Mouse (Mus musculus) forebrain, embryonic 12.5 days (tissue): ENCODE measurements around the gene Tgif1. TPM values are rescaled to one million over a fixed set of nuclear protein-coding genes. Genes with fewer than 3 reads are reported as not detected.
"Not testable (repeated sequence)": the region's sequence is repeated elsewhere in the genome, so short reads cannot be mapped to it uniquely, and the experiment has no call there.

Source experiments
- ATAC-seq: fragments of 200-750 bp; cut with Nextera tagmentation; 2 replicates; pipeline ENCODE4 v1.8.0; 2017; ENCODE audit warnings: moderate TSS enrichment; ENCODE audit not compliant: low FRiP score
- H3K27ac ChIP-seq: fragments of 300-500 bp; sonication (generic); 2 replicates; pipeline ENCODE4 v1.5.1; 2016; ENCODE audit warnings: mild to moderate bottlenecking
- H3K27me3 ChIP-seq: fragments of 300-500 bp; sonication (generic); 2 replicates; pipeline ENCODE4 v1.6.1; 2016; ENCODE audit warnings: mild to moderate bottlenecking
- H3K36me3 ChIP-seq: fragments of 300-500 bp; sonication (generic); replicated peaks from 2 replicates; pipeline ENCODE4 v1.6.1; 2016; ENCODE audit warnings: mild to moderate bottlenecking
- H3K4me1 ChIP-seq: fragments of 300-500 bp; sonication (generic); 2 replicates; pipeline ENCODE4 v1.6.1; 2016
- H3K4me2 ChIP-seq: fragments of 300-500 bp; sonication (generic); 2 replicates; pipeline ENCODE4 v1.6.1; 2016; ENCODE audit warnings: mild to moderate bottlenecking, moderate library complexity
- H3K4me3 ChIP-seq: fragments of 300-500 bp; sonication (generic); replicated peaks from 2 replicates; pipeline ENCODE4 v1.5.1; 2016; ENCODE audit warnings: mild to moderate bottlenecking
- H3K9ac ChIP-seq: fragments of 300-500 bp; sonication (generic); 2 replicates; pipeline ENCODE4 v1.6.1; 2016; ENCODE audit warnings: mild to moderate bottlenecking
- H3K9me3 ChIP-seq: fragments of 300-500 bp; sonication (generic); 2 replicates; pipeline ENCODE4 v1.6.1; 2016
- WGBS: fragments of 180-500 bp; shearing (Covaris S2); methylation state at CpG from one replicate; pipeline ENCODE4 v1.1.7; 2016; 5-methylcytosine and 5-hydroxymethylcytosine counted together
- polyA plus RNA-seq: library from polyadenylated mRNA; unstranded; fragments of >200 nt; fragmentation: Nextera tagmentation; extraction: Ambion mirVana; gene quantifications from 2 replicates; pipeline ENCODE4 v1.2.1, GENCODE M21; 2016

Gene Tgif1
- polyA plus RNA-seq, 1 experiment from 2014 or later = 52.6 TPM

DNA sequence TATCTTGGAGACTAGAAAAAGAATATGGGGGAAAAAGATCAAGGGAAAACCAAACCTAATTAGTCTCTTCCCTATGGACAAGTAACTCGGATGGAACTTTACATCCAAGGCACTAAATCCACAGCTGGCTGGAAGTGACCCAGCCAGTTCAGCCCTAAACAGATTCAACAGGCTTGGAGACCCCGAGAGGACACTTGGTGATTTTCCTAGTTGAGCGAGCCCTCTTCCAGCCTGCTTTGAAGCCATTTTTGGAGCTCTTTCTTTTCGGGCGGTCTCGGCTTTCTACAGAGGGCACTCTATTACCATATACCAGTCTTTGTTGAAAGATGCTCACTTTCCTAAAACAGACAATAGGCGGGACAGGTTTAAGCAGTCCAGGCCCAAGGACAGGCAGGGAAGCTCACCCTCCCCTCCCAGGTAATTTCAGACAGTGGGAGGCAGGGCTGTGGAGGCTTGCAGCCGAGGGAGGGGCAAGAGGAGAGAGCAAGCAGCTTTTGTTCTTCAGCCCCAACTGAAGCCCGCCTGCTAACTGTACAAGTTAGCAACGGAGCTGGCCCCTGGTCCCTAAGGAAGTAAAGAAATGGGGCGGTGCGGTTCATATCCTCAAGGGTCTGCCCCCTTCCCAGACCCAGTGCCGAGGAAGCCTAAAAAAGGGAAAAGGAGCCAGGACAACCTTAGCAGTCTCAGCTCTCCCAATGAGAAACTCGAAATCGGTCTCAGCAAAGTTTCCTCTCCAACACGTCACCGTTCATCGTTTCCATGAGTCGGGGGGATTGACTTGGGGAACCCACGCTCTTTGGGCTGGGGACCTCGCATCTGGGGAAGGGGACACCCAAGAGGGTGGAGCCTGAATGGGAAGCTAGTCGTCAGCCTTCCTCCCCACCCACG lies 4.6 kb downstream of the Tgif1 start:
- WGBS = under 1% methylated on average over 23 of the region's 23 CpGs
- H3K9me3 ChIP-seq = no peaks in the 10 kb centered on the region
- H3K9ac ChIP-seq = peak overlapping the region; percentile 75
- peaks cover 8% of the 10 kb centered on the region for H3K36me3 ChIP-seq
- H3K4me1 ChIP-seq = peaks cover 68% of the 10 kb centered on the region
- H3K27ac ChIP-seq = peak overlapping the region; percentile 93
- ATAC-seq = 0 out of 2 replicates have a peak, but pooled peaks have one; percentile 3
- H3K4me2 ChIP-seq = peak overlapping the region; percentile 95
- H3K4me3 ChIP-seq = peak overlapping the region; percentile 65
- peaks cover 14% of the 10 kb centered on the region for H3K27me3 ChIP-seq

DNA sequence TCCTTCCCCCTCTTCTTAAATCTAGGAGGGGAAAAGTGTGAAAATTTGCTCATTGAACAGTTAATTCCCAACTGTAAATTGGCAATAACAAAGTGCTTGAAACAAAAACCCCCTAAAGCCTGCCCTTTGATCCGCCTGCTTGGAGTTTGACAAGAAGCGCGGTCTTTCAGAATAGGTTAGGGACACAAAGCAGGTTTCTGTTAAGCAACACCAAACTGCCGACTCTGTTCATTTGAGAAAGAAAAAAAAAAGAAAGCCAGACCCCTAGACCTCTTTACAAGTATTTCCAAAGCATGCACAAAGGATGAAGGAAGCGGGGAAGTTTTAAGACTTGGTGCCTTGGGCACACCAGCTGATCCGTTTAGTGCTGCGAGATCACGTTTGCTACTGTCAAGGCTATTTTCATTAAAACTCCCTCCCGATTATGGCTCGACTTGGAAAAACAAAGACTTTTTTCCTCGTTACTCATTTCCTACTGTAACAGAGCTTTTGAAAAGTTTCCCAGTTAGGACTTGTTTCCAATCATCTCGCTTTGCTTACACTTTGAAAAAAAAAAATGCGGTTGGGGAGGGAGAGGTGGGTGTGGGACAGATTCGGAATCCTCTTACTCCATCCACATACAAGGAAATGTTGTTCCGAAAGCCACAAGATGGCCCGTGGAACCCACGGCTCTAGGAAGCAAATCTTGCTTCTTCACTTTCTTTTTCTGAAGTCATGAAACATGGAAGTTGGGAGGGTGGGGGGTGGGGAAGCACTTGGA lies 5.4 kb downstream of the Tgif1 start:
- H3K27ac ChIP-seq = peak overlapping the region; percentile 93
- peaks cover 16% of the 10 kb centered on the region for H3K36me3 ChIP-seq
- peak overlapping the region; percentile 95 for H3K4me2 ChIP-seq
- ATAC-seq = no peak
- H3K9ac ChIP-seq = peak overlapping the region; percentile 75
- H3K4me1 ChIP-seq = peaks cover 65% of the 10 kb centered on the region
- under 1% methylated on average over 17 of the region's 17 CpGs for WGBS
- peak overlapping the region; percentile 65 for H3K4me3 ChIP-seq
- H3K27me3 ChIP-seq = peaks cover 12% of the 10 kb centered on the region
- H3K9me3 ChIP-seq = no peaks in the 10 kb centered on the region

DNA sequence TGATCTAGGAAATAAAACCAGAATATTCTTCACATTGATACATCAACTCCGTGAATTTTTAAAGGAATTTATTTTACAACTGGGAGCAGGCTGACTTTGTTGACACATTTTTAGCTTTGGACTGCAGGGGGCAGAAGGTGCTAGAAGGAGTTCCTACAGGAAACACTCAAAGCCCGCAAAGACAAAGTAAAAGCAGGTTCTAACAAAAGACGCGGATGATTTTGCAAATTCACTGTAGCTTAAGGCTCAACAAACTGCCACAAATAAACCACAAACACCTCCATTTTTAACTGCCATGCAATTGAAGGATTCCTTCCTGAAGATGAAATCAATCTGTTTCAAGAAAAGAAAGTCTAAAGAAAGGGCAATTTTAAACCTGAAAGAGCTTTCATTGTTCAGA lies 6.3 kb downstream of the Tgif1 start:
- Histone ChIP-seq H3K9ac (no peak overlapping the region), H3K27me3 (peaks cover 12% of the 10 kb centered on the region), H3K9me3 (no peaks in the 10 kb centered on the region), H3K4me3 (no peak overlapping the region), H3K4me1 (peaks cover 62% of the 10 kb centered on the region), H3K36me3 (peaks cover 21% of the 10 kb centered on the region), H3K4me2 (no peak overlapping the region; the same call in 1 of the 2 replicates), H3K27ac (no peak overlapping the region)
- WGBS = 2% methylated on average over 4 of the region's 4 CpGs
- ATAC-seq = no peak

DNA sequence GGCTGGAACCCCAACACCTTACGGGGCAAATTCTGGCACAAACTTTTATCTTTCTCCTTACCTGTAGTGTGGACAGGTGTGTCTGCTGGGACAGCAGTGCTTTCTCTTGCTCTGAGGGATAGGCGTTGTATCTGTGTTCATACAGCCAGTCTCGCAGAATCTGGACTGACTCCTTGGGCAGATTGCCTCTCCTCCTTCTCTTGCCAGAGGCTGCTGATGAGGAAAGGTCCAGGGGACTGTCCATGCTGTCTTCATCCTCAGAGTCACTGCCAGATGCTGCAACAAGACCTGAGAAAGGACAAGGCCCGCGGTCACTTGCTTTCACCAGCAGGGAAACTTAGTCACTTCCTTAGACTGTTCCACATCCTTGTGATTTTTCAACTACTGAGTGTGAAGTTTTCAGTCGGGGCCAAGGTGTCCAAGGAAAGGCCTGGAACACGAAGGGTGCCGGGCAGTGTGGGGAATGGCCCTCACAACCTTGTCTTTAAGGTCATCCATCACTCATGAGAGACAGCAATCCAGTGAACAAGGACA lies 7.2 kb downstream of the Tgif1 start:
- no peak overlapping the region for H3K27ac ChIP-seq
- no peak for ATAC-seq
- WGBS = 80% methylated on average over 8 of the region's 8 CpGs
- no peak overlapping the region for H3K4me3 ChIP-seq
- H3K27me3 ChIP-seq = peaks cover 6% of the 10 kb centered on the region
- H3K4me1 ChIP-seq = peaks cover 55% of the 10 kb centered on the region
- H3K4me2 ChIP-seq = no peak overlapping the region
- H3K36me3 ChIP-seq = peaks cover 23% of the 10 kb centered on the region
- H3K9me3 ChIP-seq = no peaks in the 10 kb centered on the region
- no peak overlapping the region for H3K9ac ChIP-seq

DNA sequence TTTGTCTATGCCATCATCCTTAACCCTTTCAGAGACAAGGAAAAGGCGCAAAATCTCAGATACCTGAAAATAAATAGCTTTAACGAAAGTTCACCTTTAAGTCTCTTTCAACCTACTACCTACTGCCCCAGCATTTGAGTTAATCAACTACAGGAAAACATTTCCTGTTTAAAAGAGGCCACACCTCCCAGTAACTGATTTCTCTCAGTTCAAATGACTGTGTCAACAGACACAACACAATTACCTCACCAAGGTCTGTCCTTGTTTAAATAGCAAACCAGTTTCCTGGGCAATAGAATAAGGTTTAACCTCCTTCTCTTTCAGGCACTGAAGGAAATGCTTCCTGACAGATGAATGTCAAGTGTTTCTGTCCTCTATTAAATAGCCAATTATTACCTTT lies 7.8 kb downstream of the Tgif1 start:
- ATAC-seq = no peak
- WGBS = 92% methylated on average over 2 of the region's 2 CpGs
- peaks cover 48% of the 10 kb centered on the region for H3K4me1 ChIP-seq

DNA sequence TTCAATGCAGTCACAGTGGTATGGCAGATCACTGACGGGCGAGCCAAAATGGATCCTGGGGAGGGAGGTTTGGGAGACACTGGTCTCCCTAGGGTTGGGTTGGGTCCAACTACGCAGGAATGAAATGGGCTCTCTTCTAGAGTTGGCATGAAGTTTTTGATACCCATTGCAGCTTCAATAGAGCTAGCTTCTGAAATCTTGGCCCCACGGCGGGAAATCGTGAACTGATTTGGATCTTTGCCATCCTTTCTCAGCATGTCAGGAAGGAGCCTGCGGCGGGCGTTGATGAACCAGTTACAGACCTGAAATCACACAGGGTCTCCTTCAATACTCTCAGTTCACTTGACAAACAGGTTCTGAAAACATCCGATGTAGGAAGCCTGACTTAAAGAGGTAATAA lies 8.4 kb downstream of the Tgif1 start:
- H3K27me3 ChIP-seq = peaks cover 6% of the 10 kb centered on the region
- H3K9ac ChIP-seq = no peak overlapping the region
- no peak overlapping the region for H3K4me2 ChIP-seq
- H3K4me3 ChIP-seq = no peak overlapping the region
- peaks cover 24% of the 10 kb centered on the region for H3K36me3 ChIP-seq
- peaks cover 43% of the 10 kb centered on the region for H3K4me1 ChIP-seq
- H3K27ac ChIP-seq = peak overlapping the region; percentile 27
- 79% methylated on average over 10 of the region's 10 CpGs for WGBS
- H3K9me3 ChIP-seq = no peaks in the 10 kb centered on the region
- ATAC-seq = no peak

More for the DNA sequence above, 7.8 kb downstream of the Tgif1 start:
- Histone ChIP-seq H3K4me2 (no peak overlapping the region), H3K4me3 (no peak overlapping the region), H3K27ac (peak overlapping the region; percentile 27; the same call in 1 of the 2 replicates), H3K36me3 (peaks cover 23% of the 10 kb centered on the region), H3K9ac (no peak overlapping the region), H3K9me3 (no peaks in the 10 kb centered on the region), H3K27me3 (peaks cover 6% of the 10 kb centered on the region)

DNA sequence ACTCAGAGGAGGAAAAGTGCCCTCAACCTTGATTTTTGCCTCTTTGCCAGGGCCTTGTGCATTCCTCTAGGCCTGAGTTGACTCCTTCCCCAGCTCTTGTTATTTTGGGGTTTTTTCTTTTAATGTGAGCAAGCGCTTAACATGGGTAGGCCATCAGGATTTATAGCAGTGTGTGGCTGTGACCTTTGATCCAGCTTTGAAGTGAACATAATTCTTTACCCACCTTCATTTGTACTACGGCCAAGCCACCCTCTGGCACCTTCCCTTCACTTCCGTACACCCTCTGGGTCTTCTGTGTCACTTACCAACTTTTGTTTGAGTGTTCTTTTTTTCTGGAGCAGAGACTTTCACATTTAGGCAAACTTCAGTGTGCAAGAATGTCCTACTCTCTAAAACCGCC lies 10.1 kb downstream of the Tgif1 start:
- Histone ChIP-seq H3K36me3 (peaks cover 28% of the 10 kb centered on the region), H3K9ac (no peak overlapping the region), H3K9me3 (no peaks in the 10 kb centered on the region), H3K27ac (no peak overlapping the region), H3K27me3 (peaks cover 6% of the 10 kb centered on the region), H3K4me1 (peaks cover 26% of the 10 kb centered on the region), H3K4me3 (no peak overlapping the region), H3K4me2 (no peak overlapping the region)
- no peak for ATAC-seq
- 81% methylated on average over 4 of the region's 4 CpGs for WGBS

DNA sequence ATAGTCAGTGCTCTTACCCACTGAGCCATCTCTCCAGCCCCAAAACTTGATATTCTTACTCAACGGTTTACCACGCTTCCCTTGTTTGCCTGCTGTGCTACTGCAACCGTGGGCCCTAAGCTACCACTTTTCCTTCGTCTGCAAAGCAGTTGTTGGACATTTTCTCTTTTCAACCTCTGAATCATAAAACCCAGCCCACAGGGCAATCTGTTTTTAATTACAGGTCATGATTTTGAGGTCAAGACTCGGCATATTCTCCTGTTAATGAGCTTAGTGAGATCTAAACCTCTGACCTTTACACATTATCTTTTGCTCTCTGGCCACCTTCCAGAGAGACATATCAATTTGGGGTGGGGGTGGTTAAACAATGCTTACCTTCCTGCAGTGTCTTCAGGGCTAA lies 14.8 kb downstream of the Tgif1 start:
- Histone ChIP-seq H3K9me3 (no peaks in the 10 kb centered on the region), H3K4me2 (no peak overlapping the region), H3K4me3 (no peak overlapping the region), H3K27ac (no peak overlapping the region), H3K9ac (no peak overlapping the region), H3K36me3 (peaks cover 18% of the 10 kb centered on the region), H3K4me1 (peaks cover 9% of the 10 kb centered on the region), H3K27me3 (0 out of 2 replicates have a peak, but pooled peaks cover 10% of the 10 kb centered on the region)
- WGBS = 66% methylated on average over 5 of the region's 5 CpGs
- no peak for ATAC-seq

DNA sequence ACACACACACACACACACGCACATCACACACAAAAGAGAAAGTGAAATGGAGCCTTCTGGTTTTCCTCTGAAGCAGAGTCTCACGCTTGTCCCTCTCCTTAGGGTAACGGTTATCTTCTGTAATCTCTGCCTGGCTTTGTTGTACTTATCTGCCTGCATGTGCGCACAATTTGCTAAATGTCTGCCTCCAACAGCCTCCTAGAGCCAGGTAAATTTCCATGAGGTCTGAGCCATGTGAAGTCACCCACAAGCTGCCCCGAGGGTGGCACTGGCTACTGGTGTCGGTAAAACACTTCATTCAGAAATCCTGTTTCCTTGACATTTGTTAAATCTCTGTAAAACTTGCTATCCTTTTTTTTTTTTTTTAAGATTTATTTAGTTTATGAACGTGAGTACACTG lies 15.3 kb downstream of the Tgif1 start:
- no peak overlapping the region for H3K9ac ChIP-seq
- peaks cover 13% of the 10 kb centered on the region; the same call in 1 of the 2 replicates for H3K36me3 ChIP-seq
- WGBS = 89% methylated on average over 7 of the region's 7 CpGs
- H3K4me2 ChIP-seq = no peak overlapping the region
- H3K9me3 ChIP-seq = no peaks in the 10 kb centered on the region
- no peak for ATAC-seq
- H3K27ac ChIP-seq = no peak overlapping the region
- peaks cover 9% of the 10 kb centered on the region for H3K4me1 ChIP-seq
- no peak overlapping the region for H3K4me3 ChIP-seq
- H3K27me3 ChIP-seq = 0 out of 2 replicates have a peak, but pooled peaks cover 15% of the 10 kb centered on the region

DNA sequence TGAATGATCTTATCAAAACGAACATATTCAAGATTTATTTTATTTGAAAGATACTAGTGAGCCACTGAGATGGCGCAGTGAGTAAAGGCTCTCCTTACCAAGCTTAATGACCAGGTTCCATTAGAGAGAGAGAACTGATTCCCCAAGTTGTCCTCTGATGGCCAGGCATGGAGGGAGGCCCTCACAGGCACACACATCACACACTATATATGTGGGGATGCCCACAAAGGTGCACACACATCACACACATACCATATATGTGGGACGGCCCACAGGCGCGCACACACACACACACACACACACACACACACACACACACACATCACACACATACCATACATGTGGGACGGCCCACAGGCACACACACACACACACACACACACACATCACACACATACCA lies 15.9 kb downstream of the Tgif1 start:
- H3K27me3 ChIP-seq = peaks cover 20% of the 10 kb centered on the region; the same call in 1 of the 2 replicates
- ATAC-seq, H3K4me1 ChIP-seq, H3K9me3 ChIP-seq, H3K36me3 ChIP-seq, H3K9ac ChIP-seq, H3K4me3 ChIP-seq, H3K4me2 ChIP-seq, H3K27ac ChIP-seq: not testable (repeated sequence)
- WGBS = 94% methylated on average over 6 of the region's 6 CpGs

DNA sequence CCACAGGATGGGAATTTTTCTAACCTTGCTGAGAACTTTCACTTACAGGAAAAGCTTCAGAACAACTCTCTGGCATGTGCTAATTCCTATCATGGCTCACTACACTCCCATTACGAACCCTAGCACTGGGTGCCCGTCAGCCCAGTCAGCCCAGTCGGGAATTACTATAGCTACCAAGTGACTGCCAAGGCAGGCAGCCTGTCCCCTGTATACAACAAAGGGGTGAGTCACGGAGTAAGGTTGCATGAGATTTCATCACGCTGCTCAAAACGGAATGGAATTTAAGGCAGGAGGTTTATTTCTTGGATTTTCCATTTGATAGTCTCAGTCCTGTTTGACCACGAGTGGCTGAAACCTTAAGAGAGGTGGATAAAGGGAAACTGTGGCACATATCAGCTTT lies 16.5 kb downstream of the Tgif1 start:
- no peak overlapping the region for H3K9ac ChIP-seq
- no peak overlapping the region for H3K27ac ChIP-seq
- no peak for ATAC-seq
- 0 out of 2 replicates have a peak, but pooled peaks cover 5% of the 10 kb centered on the region for H3K36me3 ChIP-seq
- peaks cover 23% of the 10 kb centered on the region; the same call in 1 of the 2 replicates for H3K27me3 ChIP-seq
- H3K9me3 ChIP-seq = no peaks in the 10 kb centered on the region
- H3K4me1 ChIP-seq = peaks cover 9% of the 10 kb centered on the region
- 50% methylated on average over 7 of the region's 7 CpGs for WGBS
- no peak overlapping the region for H3K4me3 ChIP-seq
- H3K4me2 ChIP-seq = no peak overlapping the region
